Mouse (Mus musculus) kidney, embryonic 16.5 days (tissue): ENCODE measurements around the gene Kras. TPM values are rescaled to one million over a fixed set of nuclear protein-coding genes. Genes with fewer than 3 reads are reported as not detected.
A peak's percentile ranks its signal among the peaks of the same experiment; 100 is the strongest.

ENCODE experiments used
- ATAC-seq: fragments of 200-750 bp; cut with Nextera tagmentation; 2 replicates; pipeline ENCODE4 v1.8.0; 2017; ENCODE audit warnings: moderate TSS enrichment; ENCODE audit not compliant: low FRiP score, low TSS enrichment
- H3K27ac ChIP-seq: fragments of 300-500 bp; sonication (generic); 2 replicates; pipeline ENCODE4 v1.5.1; 2014; ENCODE audit warnings: low read length
- H3K27me3 ChIP-seq: fragments of 300-500 bp; sonication (generic); 2 replicates; pipeline ENCODE4 v1.6.1; 2014; ENCODE audit warnings: low read length, control low read depth, mixed read lengths; ENCODE audit not compliant: insufficient read depth
- H3K36me3 ChIP-seq: fragments of 300-500 bp; sonication (generic); 2 replicates; pipeline ENCODE4 v1.6.1; 2014; ENCODE audit warnings: low read length, control low read depth, mixed read lengths; ENCODE audit not compliant: insufficient read depth
- H3K4me1 ChIP-seq: fragments of 300-500 bp; sonication (generic); 2 replicates; pipeline ENCODE4 v1.6.1; 2014; ENCODE audit warnings: low read length, control low read depth, mixed read lengths; ENCODE audit not compliant: insufficient read depth
- H3K4me2 ChIP-seq: fragments of 300-500 bp; sonication (generic); replicated peaks from 2 replicates; pipeline ENCODE4 v1.6.1; 2014; ENCODE audit warnings: low read depth, low read length
- H3K4me3 ChIP-seq: fragments of 300-500 bp; sonication (generic); 2 replicates; pipeline ENCODE4 v1.5.1; 2014; ENCODE audit warnings: mild to moderate bottlenecking, low read length
- H3K9ac ChIP-seq: fragments of 300-500 bp; sonication (generic); replicated peaks from 2 replicates; pipeline ENCODE4 v1.6.1; 2014; ENCODE audit warnings: low read length
- H3K9me3 ChIP-seq: fragments of 300-500 bp; sonication (generic); 2 replicates; pipeline ENCODE4 v1.6.1; 2016; ENCODE audit warnings: low read length, control low read depth
- WGBS: fragments of 180-500 bp; shearing (Covaris S2); extraction: QIAGEN DNeasy Blood & Tissue Kit; methylation state at CpG from one replicate; pipeline ENCODE4 v1.1.7; 2014; 5-methylcytosine and 5-hydroxymethylcytosine counted together
- polyA plus RNA-seq: library from polyadenylated mRNA; unstranded; fragments of >200 nt; fragmentation: Nextera tagmentation; extraction: Ambion mirVana; gene quantifications from 2 replicates; pipeline ENCODE4 v1.2.1, GENCODE M21; 2015

Gene Kras
- polyA plus RNA-seq, 1 experiment from 2014 or later: 68.9 TPM

- no peaks in the 10 kb centered on the region for H3K9me3 ChIP-seq
- no peak overlapping the region for H3K4me2 ChIP-seq
- H3K27ac ChIP-seq: no peak overlapping the region
- H3K27me3 ChIP-seq: no peaks in the 10 kb centered on the region
- 88% methylated on average over 6 of the region's 6 CpGs for WGBS
- no peak overlapping the region for H3K4me3 ChIP-seq
- ATAC-seq: no peak
- peaks cover 9% of the 10 kb centered on the region; the same call in 1 of the 2 replicates for H3K36me3 ChIP-seq
- no peaks in the 10 kb centered on the region for H3K4me1 ChIP-seq
- no peak overlapping the region for H3K9ac ChIP-seq
Measured at GRCm38 (mm10) chr6:145224246-145224645, 25.8 kb downstream of the Kras start.

DNA sequence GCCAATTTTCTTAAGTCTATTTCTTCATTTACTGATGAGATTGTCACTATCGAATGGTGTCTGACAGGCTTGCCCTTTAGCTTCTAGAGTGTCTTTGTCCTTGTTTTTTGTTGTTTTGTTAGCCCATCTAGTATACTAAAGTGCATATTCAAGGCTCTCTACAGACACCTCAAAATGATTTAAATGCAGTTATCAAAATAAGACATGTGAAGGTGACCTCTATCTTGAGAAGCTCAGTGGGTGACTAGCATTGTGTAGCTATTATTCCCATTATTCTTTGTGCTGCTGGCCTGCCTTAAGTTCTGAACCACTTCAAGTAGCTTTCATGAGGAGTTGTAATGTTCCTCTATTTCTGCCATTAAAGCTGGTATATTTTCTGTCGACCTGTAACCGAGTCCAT is 34.2 kb downstream of the Kras start:
- H3K9ac ChIP-seq: no peak overlapping the region
- peaks cover 10% of the 10 kb centered on the region for H3K4me1 ChIP-seq
- 89% methylated on average over 3 of the region's 3 CpGs for WGBS
- no peak overlapping the region for H3K4me3 ChIP-seq
- H3K9me3 ChIP-seq: no peaks in the 10 kb centered on the region
- no peaks in the 10 kb centered on the region for H3K27me3 ChIP-seq
- H3K27ac ChIP-seq: no peak overlapping the region
- no peak overlapping the region for H3K4me2 ChIP-seq
- no peak for ATAC-seq
- peaks cover 9% of the 10 kb centered on the region; the same call in 1 of the 2 replicates for H3K36me3 ChIP-seq

- Histone ChIP-seq H3K9ac (no peak overlapping the region), H3K9me3 (no peaks in the 10 kb centered on the region), H3K27me3 (no peaks in the 10 kb centered on the region), H3K4me1 (peaks cover 16% of the 10 kb centered on the region), H3K36me3 (peaks cover 3% of the 10 kb centered on the region; the same call in 1 of the 2 replicates), H3K4me3 (no peak overlapping the region), H3K4me2 (no peak overlapping the region), H3K27ac (no peak overlapping the region)
- no peak for ATAC-seq
- WGBS: 90% methylated on average over 2 of the region's 2 CpGs
Measured at GRCm38 (mm10) chr6:145213916-145214315, 36.1 kb downstream of the Kras start.

DNA sequence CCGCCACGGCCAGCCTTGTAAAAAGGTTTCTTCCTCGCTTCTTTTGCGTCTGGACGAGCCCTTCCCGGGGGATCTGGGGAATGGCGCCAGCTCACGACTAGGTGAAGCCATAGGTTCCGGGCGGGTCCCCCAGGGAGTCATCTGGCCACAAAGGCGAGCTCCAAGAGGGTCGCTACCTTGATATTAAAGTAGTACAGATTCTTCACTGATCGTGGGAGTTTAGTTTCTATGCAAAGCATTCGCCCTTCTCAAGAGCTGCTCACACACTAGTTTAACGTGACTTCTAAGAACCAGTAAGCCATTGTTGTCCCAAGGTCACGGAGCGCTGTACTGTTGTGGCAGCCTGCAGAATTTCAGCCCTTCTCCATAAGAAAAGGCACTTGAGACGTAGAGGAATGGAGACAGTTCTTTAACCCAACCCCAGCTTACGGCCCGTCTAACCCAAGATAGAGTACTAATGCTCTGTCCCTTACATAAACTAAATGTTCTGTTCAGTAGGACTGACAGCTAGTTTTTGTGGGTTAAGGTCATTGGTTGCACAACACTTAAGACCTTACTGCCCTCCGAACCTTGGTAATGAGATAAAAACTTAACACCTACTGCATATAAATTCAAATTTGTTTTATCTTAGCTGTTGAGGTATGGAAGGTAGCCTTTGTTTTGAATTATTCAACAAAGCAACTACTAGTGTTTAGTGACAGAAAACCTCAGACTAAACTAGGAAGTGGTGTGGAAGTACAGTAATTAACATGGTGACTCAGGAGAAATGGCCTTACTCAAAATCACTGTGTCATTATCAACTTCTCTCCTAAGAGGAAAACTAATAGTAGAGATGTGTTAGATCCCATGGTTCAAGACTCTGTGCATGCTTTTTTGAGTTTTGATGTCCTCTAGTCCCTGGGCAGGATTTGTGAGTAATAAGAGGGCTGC is 38.4 kb downstream of the Kras start:
- WGBS: 2% methylated on average over 21 of the region's 21 CpGs
- Histone ChIP-seq H3K4me1 (peaks cover 16% of the 10 kb centered on the region), H3K9ac (peak overlapping the region; percentile 87), H3K27ac (peak overlapping the region; percentile 98), H3K9me3 (no peaks in the 10 kb centered on the region), H3K4me3 (peak overlapping the region; percentile 72), H3K36me3 (no peaks in the 10 kb centered on the region), H3K27me3 (no peaks in the 10 kb centered on the region), H3K4me2 (peak overlapping the region; percentile 53)
- ATAC-seq: peak; percentile 47

DNA sequence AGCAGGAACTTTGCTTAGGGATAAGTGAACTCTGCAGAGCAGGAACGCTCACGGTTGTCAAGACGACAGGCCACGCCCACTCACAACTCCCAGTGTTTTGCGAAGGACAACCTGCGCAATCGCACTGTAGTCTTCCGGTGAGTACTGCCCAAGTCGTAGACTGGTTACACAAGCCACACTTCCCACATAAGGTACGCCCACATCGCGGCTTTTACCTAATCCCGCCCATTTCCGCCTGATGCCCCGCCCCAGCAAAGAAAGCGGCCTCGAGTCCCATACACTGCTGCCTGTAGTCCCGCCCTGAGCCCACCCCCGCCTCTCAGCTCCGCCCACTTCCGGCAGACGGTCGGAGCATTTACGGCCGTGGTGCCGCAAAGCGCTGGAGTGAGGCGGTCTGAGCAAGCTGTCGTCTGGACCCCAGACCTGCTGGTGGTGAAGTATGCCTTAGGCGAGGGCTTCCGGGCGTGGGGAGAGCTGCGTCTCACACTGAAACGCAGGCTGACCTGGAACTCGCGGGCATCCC is 39.2 kb downstream of the Kras start, which contains the start of the genes Casc1 and Etfrf1:
TSS of gene Casc1 (minus strand) at position 190 of the 523 bp plus-strand sequence.
TSS of gene Etfrf1 (plus strand) at position 319 of the 523 bp plus-strand sequence.
- H3K4me2 ChIP-seq: peak within 1 kb of the TSS; percentile 61
- peaks cover 16% of the 10 kb centered on the region for H3K4me1 ChIP-seq
- no peaks in the 10 kb centered on the region for H3K9me3 ChIP-seq
- peak; percentile 100 for ATAC-seq
- under 1% methylated on average over 36 of the region's 36 CpGs for WGBS
- no peaks in the 10 kb centered on the region for H3K27me3 ChIP-seq
- peak within 1 kb of the TSS; percentile 72 for H3K4me3 ChIP-seq
- no peaks in the 10 kb centered on the region for H3K36me3 ChIP-seq
- peak within 1 kb of the TSS; percentile 87 for H3K9ac ChIP-seq
- peak within 1 kb of the TSS; percentile 98 for H3K27ac ChIP-seq

DNA sequence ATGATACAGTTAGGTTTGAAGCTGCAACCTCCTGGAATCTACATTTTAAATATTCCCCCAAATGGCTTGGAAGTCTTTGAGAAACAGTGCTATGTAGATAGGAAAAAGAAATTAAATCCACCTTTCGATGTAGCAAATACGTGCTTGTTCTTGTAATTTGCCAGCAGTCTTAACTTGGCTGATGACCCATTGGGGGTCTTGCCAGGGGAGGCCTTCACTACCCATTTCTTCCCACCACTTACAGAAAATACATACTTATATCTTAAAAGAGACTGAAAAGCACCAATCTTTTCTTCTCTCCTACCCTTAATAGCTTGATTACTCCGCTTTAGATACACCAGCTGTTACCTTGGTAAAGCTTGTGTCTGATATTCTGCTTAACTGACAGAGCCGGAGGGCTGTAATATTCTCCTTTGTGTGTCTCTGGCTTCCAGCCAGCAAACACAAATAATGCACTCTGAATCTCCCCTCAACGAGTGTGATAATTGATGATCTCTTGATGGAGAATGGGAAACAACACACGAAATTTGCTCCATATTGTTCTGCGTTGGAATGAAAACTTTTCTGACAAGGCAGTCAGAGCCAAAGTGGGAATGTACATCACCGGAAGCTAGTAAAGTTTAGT is 39.9 kb downstream of the Kras start:
- peak overlapping the region; percentile 61 for H3K4me2 ChIP-seq
- peaks cover 16% of the 10 kb centered on the region for H3K4me1 ChIP-seq
- peak overlapping the region; percentile 72 for H3K4me3 ChIP-seq
- H3K9ac ChIP-seq: peak overlapping the region; percentile 61
- H3K27me3 ChIP-seq: no peaks in the 10 kb centered on the region
- no peaks in the 10 kb centered on the region for H3K36me3 ChIP-seq
- 0 out of 2 replicates have a peak, but pooled peaks have one; percentile 0 for ATAC-seq
- WGBS: 34% methylated on average over 8 of the region's 8 CpGs
- no peak overlapping the region for H3K27ac ChIP-seq
- no peaks in the 10 kb centered on the region for H3K9me3 ChIP-seq

GRCm38 (mm10) chr6:145205142-145205541 is 44.9 kb downstream of the Kras start:
- no peak overlapping the region for H3K9ac ChIP-seq
- H3K27ac ChIP-seq: no peak overlapping the region
- H3K4me3 ChIP-seq: no peak overlapping the region
- no peak for ATAC-seq
- peaks cover 3% of the 10 kb centered on the region; the same call in 1 of the 2 replicates for H3K4me1 ChIP-seq
- H3K9me3 ChIP-seq: no peaks in the 10 kb centered on the region
- no peak overlapping the region for H3K4me2 ChIP-seq
- WGBS: 67% methylated on average over 10 of the region's 10 CpGs
- H3K27me3 ChIP-seq: no peaks in the 10 kb centered on the region
- H3K36me3 ChIP-seq: no peaks in the 10 kb centered on the region

DNA sequence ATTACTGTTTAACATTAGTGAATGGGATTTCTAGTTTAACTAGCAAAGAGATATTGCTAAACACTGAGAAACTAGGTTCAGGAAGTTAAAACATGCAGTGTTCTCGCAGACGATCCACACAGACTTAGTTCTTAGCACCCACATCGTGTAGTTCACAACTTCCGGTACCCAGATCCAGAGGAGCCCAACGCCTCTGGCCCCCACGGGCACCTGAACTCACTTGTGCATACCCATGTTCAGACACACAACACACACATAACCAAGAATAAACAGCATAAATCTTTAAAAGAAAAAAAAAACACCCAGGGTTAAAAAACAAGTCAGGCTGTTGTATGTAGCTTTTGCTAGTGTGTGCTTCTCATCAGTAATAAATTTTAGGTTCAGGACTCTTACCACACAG is 45.6 kb downstream of the Kras start:
- Histone ChIP-seq H3K4me3 (no peak overlapping the region), H3K27ac (no peak overlapping the region), H3K4me2 (no peak overlapping the region), H3K9me3 (no peaks in the 10 kb centered on the region), H3K4me1 (no peaks in the 10 kb centered on the region), H3K9ac (no peak overlapping the region), H3K27me3 (no peaks in the 10 kb centered on the region), H3K36me3 (no peaks in the 10 kb centered on the region)
- WGBS: 90% methylated on average over 6 of the region's 6 CpGs
- ATAC-seq: no peak

DNA sequence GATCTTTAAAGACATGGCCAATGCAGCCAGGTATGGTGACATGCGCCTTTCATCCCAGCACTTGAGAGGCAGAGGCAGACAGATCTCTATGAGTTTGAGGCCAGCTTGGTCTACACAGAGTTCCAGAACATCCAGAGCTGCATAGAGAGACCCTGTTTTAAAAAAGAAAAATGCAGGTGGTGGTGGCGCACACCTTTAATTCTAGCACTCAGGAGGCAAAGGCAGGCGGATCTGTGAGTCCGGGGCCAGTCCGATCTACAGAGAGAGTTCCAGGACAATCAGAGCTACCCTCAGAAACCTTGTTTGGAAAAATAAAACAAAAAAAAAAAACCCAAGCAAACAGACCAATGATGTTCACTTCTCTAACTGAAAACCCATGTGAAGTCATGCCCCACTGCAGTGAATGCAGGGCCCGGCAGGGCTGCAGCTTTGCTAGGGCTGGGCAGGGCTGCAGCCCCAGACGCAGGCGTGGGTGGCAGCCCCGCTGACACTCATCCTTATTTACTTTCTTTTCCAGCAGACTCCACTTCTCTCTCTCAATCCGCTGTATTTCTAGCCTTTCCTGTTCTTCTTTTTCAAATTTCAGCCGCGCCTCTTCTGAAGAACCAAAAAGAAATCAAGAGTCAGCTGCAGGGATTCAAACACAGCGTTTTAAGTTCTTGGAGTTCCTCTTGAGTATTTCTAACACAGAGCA is 47.5 kb downstream of the Kras start:
- H3K4me3 ChIP-seq: no peak overlapping the region
- H3K27me3 ChIP-seq: no peaks in the 10 kb centered on the region
- no peaks in the 10 kb centered on the region for H3K36me3 ChIP-seq
- H3K9me3 ChIP-seq: no peaks in the 10 kb centered on the region
- no peak overlapping the region for H3K9ac ChIP-seq
- WGBS: 78% methylated on average over 13 of the region's 13 CpGs
- H3K4me1 ChIP-seq: no peaks in the 10 kb centered on the region
- ATAC-seq: no peak
- H3K4me2 ChIP-seq: no peak overlapping the region
- H3K27ac ChIP-seq: no peak overlapping the region
